Mouse (Mus musculus) kidney, postnatal 0 days (tissue): Measurements from ENCODE around the gene CN725425. TPM values are rescaled to one million over a fixed set of nuclear protein-coding genes. Genes with fewer than 3 reads are reported as not detected.
A peak's percentile ranks its signal among the peaks of the same experiment; 100 is the strongest.

Experiments used
- ATAC-seq: fragments of 200-750 bp; cut with Nextera tagmentation; replicated peaks from 2 replicates; pipeline ENCODE4 v1.8.0; 2017; ENCODE audit warnings: low read depth, moderate number of reproducible peaks, moderate TSS enrichment, moderate library complexity; ENCODE audit not compliant: low FRiP score
- DNase-seq: peaks from one replicate; pipeline ENCODE4 v3.0.0-alpha.2; 2016; ENCODE audit warnings: low spot score
- H3K27ac ChIP-seq: fragments of 300-500 bp; sonication (generic); 2 replicates; pipeline ENCODE4 v1.5.1; 2014; ENCODE audit warnings: mild to moderate bottlenecking
- H3K27me3 ChIP-seq: fragments of 300-500 bp; sonication (generic); 2 replicates; pipeline ENCODE4 v1.6.1; 2014; ENCODE audit warnings: low read length, mixed read lengths; ENCODE audit not compliant: insufficient read depth
- H3K36me3 ChIP-seq: fragments of 300-500 bp; sonication (generic); 2 replicates; pipeline ENCODE4 v1.6.1; 2014; ENCODE audit warnings: low read length, mixed read lengths; ENCODE audit not compliant: insufficient read depth
- H3K4me1 ChIP-seq: fragments of 300-500 bp; sonication (generic); replicated peaks from 2 replicates; pipeline ENCODE4 v1.6.1; 2014; ENCODE audit warnings: antibody characterized with exemption, low read length, mixed read lengths; ENCODE audit not compliant: insufficient read depth
- H3K4me2 ChIP-seq: fragments of 300-500 bp; sonication (generic); 2 replicates; pipeline ENCODE4 v1.6.1; 2014; ENCODE audit warnings: mild to moderate bottlenecking, low read length, moderate library complexity, mixed read lengths
- H3K4me3 ChIP-seq: fragments of 300-500 bp; sonication (generic); replicated peaks from 2 replicates; pipeline ENCODE4 v1.5.1; 2014; ENCODE audit warnings: low read depth, low read length
- H3K9ac ChIP-seq: fragments of 300-500 bp; sonication (generic); 2 replicates; pipeline ENCODE4 v1.6.1; 2014; ENCODE audit warnings: low read depth, low read length
- H3K9me3 ChIP-seq: fragments of 300-500 bp; sonication (generic); replicated peaks from 2 replicates; pipeline ENCODE4 v1.6.1; 2016; ENCODE audit warnings: low read length, inconsistent platforms, mixed read lengths
- CTCF ChIP-seq: IDR thresholded peaks from 2 replicates; pipeline ENCODE4 v1.5.1; 2016; ENCODE audit warnings: antibody characterized with exemption, low read depth, mild to moderate bottlenecking, moderate library complexity
- WGBS: fragments of 180-500 bp; shearing (Covaris S2); extraction: QIAGEN DNeasy Blood & Tissue Kit; methylation state at CpG from one replicate; pipeline ENCODE4 v1.1.7; 2014; 5-methylcytosine and 5-hydroxymethylcytosine counted together
- polyA plus RNA-seq: library from polyadenylated mRNA; unstranded; fragments of >200 nt; fragmentation: Nextera tagmentation; extraction: Ambion mirVana; gene quantifications from 2 replicates; pipeline ENCODE4 v1.2.1, GENCODE M21; 2015

CN725425 gene
- polyA plus RNA-seq, 1 experiment from 2014 or later, result not detected

DNA sequence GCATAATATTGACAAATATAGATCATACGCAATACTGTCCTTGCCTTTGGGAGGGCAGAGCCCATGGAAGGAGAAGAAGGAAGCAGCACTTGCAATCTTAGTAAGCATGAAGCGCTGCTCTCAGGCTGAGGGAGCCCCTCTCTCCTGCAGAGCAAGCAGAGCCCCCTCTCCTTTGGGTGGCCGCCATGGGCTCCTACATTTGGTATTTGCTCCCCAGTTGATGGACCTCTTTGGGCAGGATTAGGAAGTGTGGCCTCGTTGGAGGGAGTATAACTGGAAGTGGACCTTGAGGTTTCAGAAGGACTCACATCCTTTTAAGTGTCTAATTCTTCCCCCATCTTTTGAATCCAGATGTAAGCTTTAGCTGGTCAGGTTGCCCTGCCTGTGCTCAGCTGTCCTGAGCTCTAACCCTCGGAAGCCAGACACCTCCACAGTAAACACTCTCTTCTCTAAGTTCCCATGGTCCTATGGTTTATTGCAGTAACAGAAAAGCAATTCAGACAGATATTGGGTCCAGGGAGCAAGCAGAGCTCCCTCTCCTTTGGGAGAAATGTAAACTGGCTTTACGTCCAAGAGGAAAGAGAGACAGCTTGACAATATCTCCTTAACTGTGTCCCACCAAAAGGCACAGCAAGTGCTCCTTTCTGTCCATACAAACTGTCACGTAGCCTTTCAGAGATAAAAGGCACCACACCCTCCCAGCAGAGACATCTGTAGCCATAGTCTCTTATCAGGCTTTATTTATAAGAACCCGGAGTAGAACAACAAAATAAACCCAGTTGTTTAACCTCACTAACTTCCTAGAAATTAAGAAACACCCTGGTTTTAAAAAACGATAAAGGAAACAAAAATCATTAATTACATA, 52.5 kb downstream of the CN725425 start:
- Histone ChIP-seq H3K27ac (no peak overlapping the region), H3K27me3 (no peaks in the 10 kb centered on the region), H3K9me3 (no peaks in the 10 kb centered on the region), H3K4me2 (no peak overlapping the region), H3K9ac (no peak overlapping the region), H3K4me1 (no peaks in the 10 kb centered on the region), H3K36me3 (no peaks in the 10 kb centered on the region), H3K4me3 (no peak overlapping the region)
- no peak for TF ChIP-seq CTCF
- ATAC-seq (no peak), DNase-seq (no peak)
- WGBS, result 73% methylated on average over 9 of the region's 9 CpGs

- 47% methylated on average over 8 of the region's 8 CpGs for WGBS
- Histone ChIP-seq H3K9me3 (no peaks in the 10 kb centered on the region), H3K27me3 (no peaks in the 10 kb centered on the region), H3K4me3 (no peak overlapping the region), H3K9ac (no peak overlapping the region), H3K4me1 (no peaks in the 10 kb centered on the region), H3K27ac (no peak overlapping the region), H3K4me2 (no peak overlapping the region), H3K36me3 (no peaks in the 10 kb centered on the region)
- TF ChIP-seq CTCF, result peak; percentile 52
- ATAC-seq (no peak), DNase-seq (peak; percentile 34)
Observed at GRCm38 (mm10) chr15:91252956-91253355, 53.7 kb downstream of the CN725425 start.

GRCm38 (mm10) chr15:91255308-91255707, 56.0 kb downstream of the CN725425 start:
- H3K27me3 ChIP-seq, result no peaks in the 10 kb centered on the region
- ATAC-seq (no peak), DNase-seq (no peak)
- H3K9ac ChIP-seq, result no peak overlapping the region
- no peaks in the 10 kb centered on the region for H3K36me3 ChIP-seq
- H3K27ac ChIP-seq, result no peak overlapping the region
- WGBS, result 84% methylated on average over 2 of the region's 2 CpGs
- no peaks in the 10 kb centered on the region for H3K9me3 ChIP-seq
- H3K4me3 ChIP-seq, result no peak overlapping the region
- no peak overlapping the region for H3K4me2 ChIP-seq
- H3K4me1 ChIP-seq, result no peaks in the 10 kb centered on the region
- TF ChIP-seq CTCF, result no peak

GRCm38 (mm10) chr15:91257140-91257539, 57.8 kb downstream of the CN725425 start:
- Histone ChIP-seq H3K36me3 (no peaks in the 10 kb centered on the region), H3K27me3 (no peaks in the 10 kb centered on the region), H3K27ac (no peak overlapping the region), H3K4me3 (no peak overlapping the region), H3K9me3 (no peaks in the 10 kb centered on the region), H3K9ac (no peak overlapping the region), H3K4me1 (no peaks in the 10 kb centered on the region), H3K4me2 (no peak overlapping the region)
- ATAC-seq (no peak), DNase-seq (peak; percentile 34)
- WGBS, result 39% methylated on average over 11 of the region's 11 CpGs
- TF ChIP-seq CTCF, result no peak

GRCm38 (mm10) chr15:91260578-91260977, 61.3 kb downstream of the CN725425 start:
- no peaks in the 10 kb centered on the region for H3K9me3 ChIP-seq
- no peak overlapping the region for H3K9ac ChIP-seq
- WGBS, result 67% methylated on average over 5 of the region's 5 CpGs
- no peaks in the 10 kb centered on the region for H3K27me3 ChIP-seq
- TF ChIP-seq CTCF, result peak; percentile 30; the same call in 1 of the 2 replicates
- no peak overlapping the region for H3K4me3 ChIP-seq
- no peak overlapping the region for H3K27ac ChIP-seq
- DNase-seq (no peak), ATAC-seq (no peak)
- no peaks in the 10 kb centered on the region for H3K4me1 ChIP-seq
- H3K36me3 ChIP-seq, result no peaks in the 10 kb centered on the region
- H3K4me2 ChIP-seq, result no peak overlapping the region

DNA sequence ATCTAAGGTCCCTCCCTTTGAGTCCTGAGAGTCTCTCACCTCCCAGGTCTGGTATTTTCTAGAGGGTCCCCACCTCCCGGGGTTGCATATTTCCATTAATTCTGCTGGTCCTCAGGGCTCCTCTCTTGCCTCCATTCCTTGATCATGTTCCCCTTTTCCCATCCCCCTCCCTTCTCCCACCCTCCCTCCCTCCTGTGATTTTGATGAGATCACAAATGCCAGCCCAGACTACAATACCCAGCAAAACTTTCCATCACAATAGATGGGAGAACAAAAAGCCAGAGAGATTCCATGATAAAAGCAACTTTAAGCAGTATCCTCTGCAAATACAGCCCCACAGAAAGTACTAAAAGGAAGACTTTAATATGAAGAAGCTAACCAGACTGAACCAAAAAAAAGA, 64.6 kb downstream of the CN725425 start:
- Histone ChIP-seq H3K4me3 (no peak overlapping the region), H3K4me1 (no peaks in the 10 kb centered on the region), H3K9ac (no peak overlapping the region), H3K27ac (no peak overlapping the region), H3K27me3 (no peaks in the 10 kb centered on the region), H3K4me2 (no peak overlapping the region), H3K9me3 (no peaks in the 10 kb centered on the region), H3K36me3 (no peaks in the 10 kb centered on the region)
- DNase-seq, result no peak
- TF ChIP-seq CTCF, result no peak
- no peak for ATAC-seq
- WGBS, result 89% methylated on average over 1 of the region's 1 CpGs
